Mouse (Mus musculus) ZHBTc4 (cell line): ENCODE measurements at regions not wholly inside any gene's neighbourhood (a gene's known extent, or its start where the extent isn't known, plus 50 kb on each side); places are given as distances from the start of the nearest gene placed in this dataset.

ENCODE experiments used
- DNase-seq: peaks from one replicate; pipeline ENCODE4 v3.0.0-alpha.2; 2011; ENCODE audit warnings: low read depth, low spot score

- no peak for DNase-seq
Observed at GRCm38 (mm10) chr10:56587205-56587604, 210.1 kb downstream of the Gja1 start.

- DNase-seq = no peak
Observed at GRCm38 (mm10) chr10:56597382-56597781, 220.3 kb downstream of the Gja1 start.

- no peak for DNase-seq
Observed at GRCm38 (mm10) chr10:56598191-56598590, 221.1 kb downstream of the Gja1 start.

GRCm38 (mm10) chr10:56599923-56600322, 222.8 kb downstream of the Gja1 start:
- DNase-seq = no peak

- no peak for DNase-seq
Observed at GRCm38 (mm10) chr10:56611564-56612288, 234.6 kb downstream of the Gja1 start.

GRCm38 (mm10) chr10:56642656-56643055, 265.5 kb downstream of the Gja1 start:
- no peak for DNase-seq

- no peak for DNase-seq
Observed at GRCm38 (mm10) chr10:56643376-56644135, 266.4 kb downstream of the Gja1 start.

- no peak for DNase-seq
Observed at GRCm38 (mm10) chr10:56660501-56660900, 283.4 kb downstream of the Gja1 start.

GRCm38 (mm10) chr10:56673919-56674318, 296.8 kb downstream of the Gja1 start:
- DNase-seq = no peak

GRCm38 (mm10) chr10:56682901-56683300, 305.8 kb downstream of the Gja1 start:
- DNase-seq = no peak

GRCm38 (mm10) chr10:56685655-56686250, 308.6 kb downstream of the Gja1 start:
- peak; percentile 14 for DNase-seq

GRCm38 (mm10) chr10:56691467-56691866, 314.3 kb downstream of the Gja1 start:
- DNase-seq = no peak

GRCm38 (mm10) chr10:56695100-56695499, 318.0 kb downstream of the Gja1 start:
- no peak for DNase-seq

- no peak for DNase-seq
Observed at GRCm38 (mm10) chr10:56700126-56700525, 323.0 kb downstream of the Gja1 start.

GRCm38 (mm10) chr10:56708411-56708810, 331.3 kb downstream of the Gja1 start:
- no peak for DNase-seq

GRCm38 (mm10) chr10:56708886-56709285, 331.8 kb downstream of the Gja1 start:
- no peak for DNase-seq

- DNase-seq = no peak
Observed at GRCm38 (mm10) chr10:56712611-56713105, 335.5 kb downstream of the Gja1 start.

GRCm38 (mm10) chr10:56737073-56737472, 359.9 kb downstream of the Gja1 start:
- no peak for DNase-seq

- DNase-seq = no peak
Observed at GRCm38 (mm10) chr10:56739621-56740020, 362.5 kb downstream of the Gja1 start.

- no peak for DNase-seq
Observed at GRCm38 (mm10) chr10:56752134-56752533, 375.0 kb downstream of the Gja1 start.

- DNase-seq = no peak
Observed at GRCm38 (mm10) chr10:56753576-56753975, 376.4 kb downstream of the Gja1 start.

- no peak for DNase-seq
Observed at GRCm38 (mm10) chr10:56754546-56755175, 377.5 kb downstream of the Gja1 start.
